8 mouse cellular contexts compared by ENCODE assay signal in genomic region chr2:174415001-174415730, GRCm38 (mm10). TPM values are rescaled to one million over a fixed set of nuclear protein-coding genes. Genes with fewer than 3 reads are reported as not detected.
DNase-seq lines count a peak whose midpoint lies in the region; ATAC-seq and TF ChIP-seq lines count a peak whose summit lies in the region.

No protein-coding gene starts in this region.

- no peaks in the 10 kb centered on the region for H3K36me3 ChIP-seq in kidney, postnatal 0 days (ENCODE audit: insufficient read depth, low read length)
- H3K36me3 ChIP-seq in forebrain, embryonic 10.5 days (replicated peaks): peaks cover 26% of the 10 kb centered on the region
- no peaks in the 10 kb centered on the region for H3K36me3 ChIP-seq in intestine, embryonic 16.5 days (ENCODE audit: control insufficient read depth, insufficient read depth, low read length)
- H3K36me3 ChIP-seq in myocyte (ENCODE audit: control insufficient read depth, insufficient read depth): no peaks in the 10 kb centered on the region

- no peak overlapping the region for H3ac ChIP-seq in myocyte (ENCODE audit: control insufficient read depth, insufficient read length)

- no peak overlapping the region for H3K27ac ChIP-seq in kidney, postnatal 0 days
- H3K27ac ChIP-seq in forebrain, embryonic 10.5 days: peak overlapping the region; percentile 94
- H3K27ac ChIP-seq in intestine, embryonic 16.5 days (ENCODE audit: low read length): no peak overlapping the region

- WGBS in kidney, postnatal 0 days: 47% methylated on average over 16 of the region's 18 CpGs
- WGBS in forebrain, embryonic 10.5 days: 47% methylated on average over 18 of the region's 18 CpGs
- 47% methylated on average over 18 of the region's 18 CpGs for WGBS in intestine, embryonic 16.5 days

- DNase-seq in kidney, postnatal 0 days (ENCODE audit: low spot score): no peak
- DNase-seq in kidney, adult 18-20 months: no peak
- DNase-seq in forebrain, embryonic 10.5 days (ENCODE audit: extremely low spot score, low spot score): no peak
- no peak for DNase-seq in left cerebral cortex, postnatal 36 days (ENCODE audit: low spot score in 2 of 2)
- DNase-seq in left cerebral cortex, postnatal 10 days (ENCODE audit: extremely low spot score in 1 of 2, low spot score in 2 of 2): no peak

- ATAC-seq in kidney, postnatal 0 days (replicated peaks; ENCODE audit: low FRiP score, low read depth): no peak; the same call in 1 of the 2 replicates
- no peak; the same call in 1 of the 2 replicates for ATAC-seq in intestine, embryonic 16.5 days
- ATAC-seq in megakaryocyte progenitor cell, adult 5-6 weeks (replicated peaks; ENCODE audit: poor library complexity): no peak

- no peaks in the 10 kb centered on the region for H3K9me3 ChIP-seq in kidney, postnatal 0 days (replicated peaks; ENCODE audit: low read length)
- no peaks in the 10 kb centered on the region for H3K9me3 ChIP-seq in forebrain, embryonic 10.5 days
- H3K9me3 ChIP-seq in intestine, embryonic 16.5 days (ENCODE audit: control insufficient read depth, low read length): no peaks in the 10 kb centered on the region

- H3K4me3 ChIP-seq in kidney, postnatal 0 days (replicated peaks; ENCODE audit: low read depth, low read length): peak overlapping the region; percentile 94; the same call in 1 of the 2 replicates
- peak overlapping the region; percentile 75 for H3K4me3 ChIP-seq in forebrain, embryonic 10.5 days
- peak overlapping the region; percentile 88 for H3K4me3 ChIP-seq in intestine, embryonic 16.5 days (ENCODE audit: low read length)
- H3K4me3 ChIP-seq in myocyte: peak overlapping the region; percentile 72

- no peak overlapping the region for H3K9ac ChIP-seq in kidney, postnatal 0 days (ENCODE audit: low read depth, low read length)
- peak overlapping the region; percentile 94; the same call in 1 of the 2 replicates for H3K9ac ChIP-seq in intestine, embryonic 16.5 days (ENCODE audit: low read depth, low read length)

- H3K79me2 ChIP-seq in myocyte (ENCODE audit: control insufficient read depth, insufficient read depth): peaks cover 10% of the 10 kb centered on the region

- H3K27me3 ChIP-seq in kidney, postnatal 0 days (ENCODE audit: insufficient read depth, low read length): no peaks in the 10 kb centered on the region
- H3K27me3 ChIP-seq in forebrain, embryonic 10.5 days (ENCODE audit: poor library complexity, severe bottlenecking): no peaks in the 10 kb centered on the region
- no peaks in the 10 kb centered on the region for H3K27me3 ChIP-seq in intestine, embryonic 16.5 days (replicated peaks; ENCODE audit: control insufficient read depth, insufficient read depth, low read length)
- H3K27me3 ChIP-seq in myocyte (ENCODE audit: control insufficient read depth, insufficient read depth, insufficient read length): no peaks in the 10 kb centered on the region

- no peak for TF ChIP-seq POLR2A in myocyte (IDR thresholded peaks at IDR 0.05; ENCODE audit: insufficient read length, low read depth)

- H3K4me2 ChIP-seq in kidney, postnatal 0 days (ENCODE audit: low read length): peak overlapping the region; percentile 97; the same call in 1 of the 2 replicates
- H3K4me2 ChIP-seq in intestine, embryonic 16.5 days (ENCODE audit: low read depth, low read length): peak overlapping the region; percentile 25; the same call in 1 of the 2 replicates
- no peak overlapping the region for H3K4me2 ChIP-seq in myocyte (ENCODE audit: low read depth)

- H3K4me1 ChIP-seq in kidney, postnatal 0 days (replicated peaks; ENCODE audit: insufficient read depth, low read length): peaks cover 8% of the 10 kb centered on the region; the same call in 1 of the 2 replicates
- H3K4me1 ChIP-seq in forebrain, embryonic 10.5 days: peaks cover 19% of the 10 kb centered on the region
- H3K4me1 ChIP-seq in intestine, embryonic 16.5 days (ENCODE audit: control insufficient read depth, insufficient read depth, low read length): peaks cover 9% of the 10 kb centered on the region

- intact Hi-C loops in left cerebral cortex, postnatal 36 days (cut with DNase I): no loop called here
- intact Hi-C loops in left cerebral cortex, postnatal 10 days (cut with DNase I): loop anchor here (5.0 kb wide), 1 partner anchor 83 kb away; no protein-coding TSS in a partner anchor

- TF ChIP-seq CTCF in kidney, postnatal 0 days (IDR thresholded peaks at IDR 0.05; ENCODE audit: low read depth): no peak

TF ChIP-seq in myocyte, 11 proteins besides CTCF, POLR2A, EP300 and RAD21:
- TF ChIP-seq TCF3 (IDR thresholded peaks at IDR 0.05; ENCODE audit: insufficient read length, low read depth) (no peak), REST (IDR thresholded peaks at IDR 0.05; ENCODE audit: insufficient read depth, insufficient read length) (no peak)

RNA-seq across cellular contexts. Expression of gene Nelfcd, which starts 0.4 kb away (rescaled TPM):
- polyA plus RNA-seq in kidney, postnatal 0 days (2015; fragmentation: Nextera tagmentation; extraction: Ambion mirVana): 69.6 and 79.0 TPM in 2 replicates
- 196 and 201 TPM in 2 replicates for polyA plus RNA-seq in forebrain, embryonic 10.5 days (2016; fragmentation: Nextera tagmentation; extraction: Ambion mirVana)
- 72.5 and 81.3 TPM in 2 replicates for polyA plus RNA-seq in intestine, embryonic 16.5 days (2015; fragmentation: Nextera tagmentation; extraction: Ambion mirVana)
- 47.9 TPM for polyA plus RNA-seq in myocyte (2012; fragmentation: generic; extraction: Trizol)
- total RNA-seq in left cerebral cortex, postnatal 36 days (2021): 10 to 100 TPM; 48.9 to 49.0 TPM
- total RNA-seq in left cerebral cortex, postnatal 10 days (2021): 10 to 100 TPM; 56.6 to 59.1 TPM
- total RNA-seq in megakaryocyte progenitor cell, adult 5-6 weeks (2015): 27.7 and 29.3 TPM in 2 replicates
- 33.8 and 43.0 TPM in 2 replicates for total RNA-seq in megakaryocyte progenitor cell, adult 5-6 weeks (2017)

RNA-seq across cellular contexts. Expression of gene Ctsz, which starts 23.7 kb away (rescaled TPM):
- 131 and 132 TPM in 2 replicates for polyA plus RNA-seq in kidney, postnatal 0 days (2015; fragmentation: Nextera tagmentation; extraction: Ambion mirVana)
- polyA plus RNA-seq in forebrain, embryonic 10.5 days (2016; fragmentation: Nextera tagmentation; extraction: Ambion mirVana): 102 and 106 TPM in 2 replicates
- polyA plus RNA-seq in intestine, embryonic 16.5 days (2015; fragmentation: Nextera tagmentation; extraction: Ambion mirVana): 381 and 448 TPM in 2 replicates
- polyA plus RNA-seq in myocyte (2012; fragmentation: generic; extraction: Trizol): 244 TPM
- 10 to 100 TPM; 29.9 to 35.9 TPM for total RNA-seq in left cerebral cortex, postnatal 36 days (2021)
- 10 to 100 TPM; 26.2 to 28.1 TPM for total RNA-seq in left cerebral cortex, postnatal 10 days (2021)
- total RNA-seq in megakaryocyte progenitor cell, adult 5-6 weeks (2015): 190 and 207 TPM in 2 replicates
- total RNA-seq in megakaryocyte progenitor cell, adult 5-6 weeks (2017): 307 and 339 TPM in 2 replicates

RNA-seq across cellular contexts. Expression of gene Tubb1, which starts 35.3 kb away (rescaled TPM):
- 0.32 and 0.41 TPM in 2 replicates for polyA plus RNA-seq in kidney, postnatal 0 days (2015; fragmentation: Nextera tagmentation; extraction: Ambion mirVana)
- 5.5 and 5.9 TPM in 2 replicates for polyA plus RNA-seq in forebrain, embryonic 10.5 days (2016; fragmentation: Nextera tagmentation; extraction: Ambion mirVana)
- 1.1 and 1.4 TPM in 2 replicates for polyA plus RNA-seq in intestine, embryonic 16.5 days (2015; fragmentation: Nextera tagmentation; extraction: Ambion mirVana)
- polyA plus RNA-seq in myocyte (2012; fragmentation: generic; extraction: Trizol): not detected
- under 1 TPM in 1 of 2 experiments, not detected in 1; 0.22 TPM for total RNA-seq in left cerebral cortex, postnatal 36 days (2021)
- not detected for total RNA-seq in left cerebral cortex, postnatal 10 days (2021)
- total RNA-seq in megakaryocyte progenitor cell, adult 5-6 weeks (2015): not detected in 2 replicates
- total RNA-seq in megakaryocyte progenitor cell, adult 5-6 weeks (2017): 0.30 TPM in 1 of 2 replicates, not detected in the other

RNA-seq across cellular contexts. Expression of gene Atp5e, which starts 48.7 kb away (rescaled TPM):
- polyA plus RNA-seq in kidney, postnatal 0 days (2015; fragmentation: Nextera tagmentation; extraction: Ambion mirVana): 1,098 and 1,156 TPM in 2 replicates
- polyA plus RNA-seq in forebrain, embryonic 10.5 days (2016; fragmentation: Nextera tagmentation; extraction: Ambion mirVana): 534 and 554 TPM in 2 replicates
- polyA plus RNA-seq in intestine, embryonic 16.5 days (2015; fragmentation: Nextera tagmentation; extraction: Ambion mirVana): 775 and 798 TPM in 2 replicates
- polyA plus RNA-seq in myocyte (2012; fragmentation: generic; extraction: Trizol): 1,160 TPM
- total RNA-seq in left cerebral cortex, postnatal 36 days (2021): 100 to 1,000 TPM; 278 to 343 TPM
- 100 to 1,000 TPM; 368 to 383 TPM for total RNA-seq in left cerebral cortex, postnatal 10 days (2021)
- 546 and 547 TPM in 2 replicates for total RNA-seq in megakaryocyte progenitor cell, adult 5-6 weeks (2015)
- 250 and 276 TPM in 2 replicates for total RNA-seq in megakaryocyte progenitor cell, adult 5-6 weeks (2017)

RNA-seq across cellular contexts. Expression of gene Prelid3b, which starts 57.7 kb away (rescaled TPM):
- 98.9 and 105 TPM in 2 replicates for polyA plus RNA-seq in kidney, postnatal 0 days (2015; fragmentation: Nextera tagmentation; extraction: Ambion mirVana)
- polyA plus RNA-seq in forebrain, embryonic 10.5 days (2016; fragmentation: Nextera tagmentation; extraction: Ambion mirVana): 128 and 129 TPM in 2 replicates
- polyA plus RNA-seq in intestine, embryonic 16.5 days (2015; fragmentation: Nextera tagmentation; extraction: Ambion mirVana): 119 and 134 TPM in 2 replicates
- polyA plus RNA-seq in myocyte (2012; fragmentation: generic; extraction: Trizol): 81.4 TPM
- 10 to 100 TPM; 48.0 to 50.3 TPM for total RNA-seq in left cerebral cortex, postnatal 36 days (2021)
- total RNA-seq in left cerebral cortex, postnatal 10 days (2021): 10 to 100 TPM; 47.0 to 51.8 TPM
- total RNA-seq in megakaryocyte progenitor cell, adult 5-6 weeks (2015): 85.8 and 87.2 TPM in 2 replicates
- total RNA-seq in megakaryocyte progenitor cell, adult 5-6 weeks (2017): 145 and 157 TPM in 2 replicates
